Mouse (Mus musculus): ENCODE data around the gene Iqsec1.

DNA sequence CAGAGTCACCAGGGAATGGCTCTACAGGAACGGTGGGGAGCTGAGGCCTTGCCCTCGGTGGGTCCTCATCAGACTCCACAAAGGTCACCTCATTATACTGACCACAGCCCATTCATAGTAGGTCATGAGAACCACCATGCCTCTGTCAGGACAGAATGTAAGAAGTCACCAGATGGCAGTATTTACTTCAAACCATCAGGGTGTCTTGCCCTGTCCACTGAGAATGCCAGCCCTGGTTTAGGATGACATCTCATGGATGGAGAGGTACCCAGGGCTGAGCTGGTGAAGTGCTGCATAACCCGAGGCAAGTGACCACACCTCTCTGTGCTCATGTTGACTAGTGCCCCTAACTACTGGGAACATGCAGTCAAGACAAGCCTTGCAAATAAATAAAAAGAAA is 282.7 kb downstream of the Iqsec1 start:
- no peak for TF ChIP-seq GATA1 (IDR thresholded peaks at IDR 0.05; ENCODE audit: borderline replicate concordance, low read length)
- no peak for TF ChIP-seq FLI1 (IDR thresholded peaks at IDR 0.05; ENCODE audit: low read length)

Measured in megakaryocyte, embryonic 14.5 days (primary cell).